Mouse (Mus musculus) ovary, adult 18-20 months (tissue): ENCODE measurements around the gene 1700037C18Rik.
A peak's percentile ranks its signal among the peaks of the same experiment; 100 is the strongest.

Experiments used
- DNase-seq: peaks from one replicate; pipeline ENCODE4 v3.0.0; 2022; ENCODE audit warnings: low spot score, mixed read lengths

1700037C18Rik gene

DNA sequence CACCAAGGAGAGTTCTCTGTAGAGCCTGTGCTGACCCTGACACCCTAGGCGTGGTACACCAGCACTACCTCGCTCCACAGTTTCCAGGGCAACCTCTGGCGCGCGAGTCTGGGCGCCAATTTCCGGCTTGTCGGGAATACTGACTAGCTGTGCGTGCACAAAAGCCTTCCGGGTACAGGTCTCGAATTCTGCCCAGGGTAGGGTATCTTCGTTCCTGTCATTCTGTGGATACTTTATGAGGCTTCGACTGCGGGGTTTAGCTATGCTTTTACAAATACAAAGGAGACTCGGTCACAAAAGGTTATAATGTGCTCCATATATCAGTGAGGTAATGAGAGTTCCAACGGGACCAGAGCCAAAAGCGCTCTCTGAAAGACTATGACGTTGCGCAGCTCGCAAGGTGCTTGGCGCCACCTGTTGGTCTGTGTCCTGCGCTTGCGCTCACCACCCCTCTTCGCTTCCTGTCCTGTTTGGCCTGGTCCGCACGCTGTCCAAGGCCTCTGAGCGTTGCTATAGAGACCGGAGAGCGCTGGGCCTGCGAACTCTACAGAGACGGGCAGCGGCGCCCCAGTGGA lies at the start of gene 1700037C18Rik, which contains the start of gene Cluap1:
TSS of gene 1700037C18Rik (minus strand) at position 153 of the 575 bp plus-strand sequence.
TSS of gene Cluap1 (plus strand) at position 265 of the 575 bp plus-strand sequence.
- DNase-seq: peak; percentile 92

DNA sequence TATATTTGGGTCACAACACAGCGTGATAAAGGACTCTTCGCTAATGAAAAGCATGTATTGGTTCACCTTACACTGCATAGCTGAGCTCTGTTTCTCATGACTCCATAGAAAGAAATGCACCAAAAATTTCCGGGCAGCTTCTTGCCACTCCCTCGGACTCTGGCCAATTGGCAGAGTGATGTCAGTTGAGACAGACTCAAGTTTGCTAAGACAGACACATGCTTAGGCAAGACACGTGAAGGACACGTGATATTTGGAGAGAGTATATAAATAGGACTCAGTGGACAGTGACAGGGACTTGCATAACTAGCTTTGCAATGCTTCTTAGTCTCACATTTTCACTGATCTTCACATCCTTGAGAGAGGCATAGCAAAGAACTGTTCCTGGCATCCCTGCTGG lies 47.9 kb upstream of the 1700037C18Rik start:
- DNase-seq: no peak

DNA sequence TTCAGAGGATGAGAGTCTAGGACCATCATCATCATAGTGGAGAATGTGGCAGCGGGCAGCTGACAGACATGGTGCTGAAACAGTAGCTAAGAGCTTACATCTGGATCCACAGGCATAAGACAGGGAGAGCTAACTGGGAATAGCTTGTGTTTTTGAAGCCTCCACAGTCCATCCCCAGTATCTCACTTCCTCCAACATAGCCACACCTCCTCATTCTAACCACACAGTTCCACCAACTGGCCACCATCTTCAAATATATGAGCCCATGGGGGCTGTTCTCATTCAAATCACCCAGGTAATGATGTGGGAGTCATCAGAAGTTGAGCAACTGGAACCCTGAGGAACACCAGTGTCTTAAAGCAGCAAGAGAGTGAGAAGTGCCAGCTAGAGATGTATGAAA lies 42.7 kb upstream of the 1700037C18Rik start:
- no peak for DNase-seq

DNA sequence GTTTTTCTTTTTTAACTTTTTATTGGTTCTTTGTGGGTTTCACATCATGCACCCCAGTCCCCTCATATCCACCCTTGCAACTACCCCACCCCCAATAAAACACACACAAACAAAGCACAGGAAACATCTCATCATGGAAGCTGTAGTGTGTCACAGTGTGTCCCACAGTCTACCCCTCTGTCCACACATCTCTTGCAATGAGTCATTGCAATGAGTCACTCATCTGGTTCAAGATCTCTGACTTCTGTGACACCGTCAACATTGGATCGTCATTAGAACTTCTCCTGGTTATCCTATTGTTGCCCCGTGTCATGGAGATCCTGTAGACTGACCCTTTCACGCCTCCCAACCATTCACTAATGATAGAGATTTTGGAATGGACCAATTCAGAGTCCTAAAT lies 26.2 kb upstream of the 1700037C18Rik start:
- no peak for DNase-seq

DNA sequence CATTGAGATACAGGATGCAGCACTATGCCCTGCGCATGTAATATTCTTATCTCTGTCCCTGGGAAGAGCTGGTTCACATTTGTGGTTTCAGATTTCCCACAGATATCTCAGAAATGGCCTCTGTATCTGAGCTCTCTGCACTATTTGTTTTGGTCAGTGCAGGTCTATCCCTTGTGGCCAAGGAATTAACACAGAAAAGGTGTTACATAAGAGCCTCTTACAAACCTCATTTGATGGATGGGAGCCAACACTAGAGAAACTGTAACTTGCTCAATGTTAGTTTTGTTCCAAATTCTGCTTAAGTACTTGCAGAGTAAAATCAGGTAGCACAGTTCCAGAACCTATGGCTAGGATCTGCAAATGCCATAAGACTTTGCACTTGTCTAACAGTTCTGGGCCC lies 25.6 kb upstream of the 1700037C18Rik start:
- no peak for DNase-seq

DNA sequence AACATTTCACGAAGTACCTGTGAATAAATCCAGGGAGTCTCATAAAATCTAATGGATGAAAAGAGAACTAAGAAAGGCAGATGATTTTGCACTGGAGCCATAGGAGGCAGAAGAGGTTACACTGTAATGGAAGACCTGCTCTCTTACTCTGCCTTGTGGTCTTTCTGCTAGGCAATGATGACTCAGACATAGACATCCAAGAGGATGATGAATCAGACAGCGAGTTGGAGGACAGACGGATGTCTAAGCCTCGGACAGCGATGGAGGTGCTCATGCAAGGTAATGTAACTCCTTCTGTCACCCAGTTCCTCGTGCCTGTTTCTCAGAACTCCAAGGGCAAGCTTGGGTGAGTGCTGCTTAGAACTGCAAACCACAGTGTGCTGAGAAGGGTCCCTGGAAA lies 25.0 kb upstream of the 1700037C18Rik start:
- DNase-seq: no peak

DNA sequence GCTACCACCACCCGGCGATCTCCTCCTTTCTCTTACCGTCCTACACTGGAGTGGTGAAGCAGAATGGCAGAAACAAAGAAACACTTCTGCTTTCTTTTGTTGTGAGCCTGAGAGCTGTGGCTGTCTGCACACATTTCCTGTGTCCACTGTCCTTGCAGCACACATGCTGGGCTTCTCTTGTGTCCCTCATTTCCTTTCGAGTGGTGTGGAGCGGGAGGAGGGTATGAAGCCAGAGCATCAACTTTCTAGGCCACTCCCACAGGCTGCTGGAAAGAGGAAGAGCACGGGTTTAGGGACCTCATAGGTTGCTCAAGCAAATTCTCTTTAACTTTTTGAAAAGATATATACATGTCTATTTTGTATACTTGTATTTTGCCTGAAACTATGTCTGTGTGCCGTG lies 20.7 kb upstream of the 1700037C18Rik start:
- DNase-seq: no peak

DNA sequence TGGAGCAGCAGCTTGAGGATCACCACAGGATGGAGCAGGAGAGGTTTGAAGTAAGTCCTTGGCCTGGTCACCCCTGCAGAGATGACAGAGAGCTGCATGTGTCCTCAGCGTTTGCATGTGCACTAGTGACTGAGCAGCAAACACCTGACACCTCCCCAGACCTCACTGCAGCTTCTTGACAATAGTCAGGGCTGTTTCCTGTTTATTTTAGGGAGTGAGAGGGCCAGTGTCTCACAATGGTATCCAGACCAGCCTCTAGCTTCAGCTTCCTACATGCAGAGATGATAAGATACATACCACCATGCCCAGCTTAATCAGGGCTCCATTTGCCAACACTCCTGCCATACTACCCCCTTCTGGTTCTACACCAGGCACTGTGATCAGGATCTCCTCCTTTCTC lies 20.1 kb upstream of the 1700037C18Rik start:
- no peak for DNase-seq

DNA sequence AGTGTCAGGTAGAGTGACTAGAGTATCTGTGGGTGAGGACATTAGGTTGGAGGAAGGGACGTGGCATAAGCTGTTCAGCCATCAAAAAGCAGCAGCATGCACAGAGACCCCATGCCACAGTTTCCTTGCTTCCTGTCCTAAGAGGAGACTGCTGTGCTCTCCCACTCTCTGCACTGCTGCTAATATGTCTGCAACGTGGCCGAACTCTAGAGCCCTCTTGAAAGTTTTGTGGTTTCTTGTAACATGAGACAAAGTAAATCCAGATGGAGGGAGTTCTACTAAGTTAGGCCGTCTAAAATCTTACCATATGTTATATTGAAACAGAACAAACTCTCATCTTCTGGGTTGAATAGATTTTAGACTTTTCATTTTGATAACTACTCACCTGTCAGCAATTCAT lies 15.5 kb upstream of the 1700037C18Rik start:
- DNase-seq: no peak

DNA sequence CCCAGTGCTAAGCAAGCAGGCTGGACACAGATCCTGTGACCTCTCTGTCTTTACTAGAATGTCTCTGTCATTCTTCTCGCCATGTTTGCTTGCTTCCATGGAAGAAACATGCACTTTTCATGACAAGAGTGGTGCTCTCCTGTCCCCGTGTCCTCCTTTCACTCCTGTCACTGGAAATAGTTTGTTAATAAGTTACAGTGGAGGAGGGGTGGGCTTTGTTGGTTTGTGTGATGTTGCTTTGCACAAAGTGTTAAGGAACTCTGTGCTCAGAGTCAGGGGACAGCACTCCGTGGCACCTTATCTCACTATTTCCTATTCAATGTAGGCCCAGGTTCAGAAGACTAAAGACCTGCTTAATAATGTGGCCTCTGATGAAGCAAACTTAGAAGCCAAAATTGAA lies 15.0 kb upstream of the 1700037C18Rik start:
- DNase-seq: no peak

DNA sequence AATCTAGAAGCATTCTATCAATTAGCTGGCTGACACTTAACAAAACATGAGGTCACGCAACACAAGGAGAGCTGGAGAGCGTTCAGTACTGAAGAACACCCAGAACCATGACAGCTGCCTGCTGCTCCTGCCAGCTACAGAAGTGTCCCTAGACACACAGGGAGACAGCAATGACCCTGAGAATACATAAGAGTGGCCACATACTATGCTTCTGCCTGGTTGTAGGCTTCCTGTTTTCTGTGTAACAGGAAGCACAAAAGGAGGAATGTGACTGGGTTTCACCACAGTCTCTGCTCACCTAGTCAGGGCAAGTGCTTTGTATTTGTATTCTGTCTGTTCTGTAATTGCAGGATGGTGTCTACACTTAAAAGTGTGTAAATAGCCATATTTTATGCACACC lies 12.3 kb upstream of the 1700037C18Rik start:
- no peak for DNase-seq

DNA sequence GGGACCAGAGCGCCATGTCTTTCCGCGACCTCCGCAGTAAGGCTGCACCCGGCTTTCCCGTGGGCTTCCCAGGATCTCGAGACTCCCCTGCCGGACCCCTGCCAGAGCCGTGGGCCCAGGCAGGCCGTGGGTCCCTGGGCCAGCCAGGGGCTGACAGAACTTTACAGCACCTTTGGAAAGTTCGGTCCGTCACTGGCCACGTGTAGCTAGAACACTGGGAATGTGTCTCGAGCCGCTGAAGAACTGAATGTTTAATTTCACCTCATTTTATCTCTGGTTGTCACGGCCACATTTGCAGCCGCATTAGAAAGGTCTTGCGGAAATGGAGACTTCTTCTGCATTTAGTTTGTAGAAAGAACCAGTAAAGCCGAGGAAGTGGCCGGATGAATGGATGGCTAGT lies 629 bp upstream of the 1700037C18Rik start:
- DNase-seq: no peak

DNA sequence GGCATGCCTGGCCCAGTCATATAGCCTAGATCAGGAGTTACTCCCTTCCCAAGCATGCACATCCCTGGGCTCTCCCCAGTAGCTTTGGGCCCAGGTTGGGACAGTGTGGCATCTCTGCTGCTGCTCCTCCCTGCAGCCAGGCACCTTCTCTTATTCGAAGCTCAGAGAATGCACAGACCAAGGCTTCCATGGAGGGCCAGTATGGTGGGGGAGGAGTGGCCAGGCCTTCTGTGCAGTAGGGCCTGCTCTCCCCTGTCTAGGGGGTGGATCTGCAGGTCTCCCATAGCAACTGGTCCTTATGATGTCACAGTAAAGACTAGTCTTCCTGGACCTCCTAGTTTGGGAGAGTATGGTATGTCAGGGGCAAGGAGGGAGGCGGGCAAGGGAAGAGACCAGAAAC lies 1.0 kb downstream of the 1700037C18Rik start:
- DNase-seq: no peak

DNA sequence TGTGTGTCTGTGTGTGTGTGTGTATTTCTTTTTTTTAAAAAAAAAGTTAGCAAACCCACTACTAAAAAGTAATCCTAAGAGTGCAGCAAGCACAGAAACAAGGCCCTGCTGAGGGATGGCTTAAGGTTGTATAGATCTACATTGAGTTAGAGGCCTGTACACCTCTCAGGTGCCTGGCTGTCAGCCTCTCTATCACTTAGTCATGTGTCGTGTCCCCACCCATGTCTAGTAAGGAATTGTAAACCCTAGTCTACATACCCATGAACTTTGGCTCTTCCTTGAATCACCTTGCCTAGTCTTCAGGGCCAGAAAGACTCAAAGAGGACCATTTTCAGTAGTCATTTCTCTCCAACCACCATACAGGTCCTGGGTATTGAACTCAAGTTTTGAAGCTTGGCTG lies 11.9 kb downstream of the 1700037C18Rik start:
- no peak for DNase-seq

DNA sequence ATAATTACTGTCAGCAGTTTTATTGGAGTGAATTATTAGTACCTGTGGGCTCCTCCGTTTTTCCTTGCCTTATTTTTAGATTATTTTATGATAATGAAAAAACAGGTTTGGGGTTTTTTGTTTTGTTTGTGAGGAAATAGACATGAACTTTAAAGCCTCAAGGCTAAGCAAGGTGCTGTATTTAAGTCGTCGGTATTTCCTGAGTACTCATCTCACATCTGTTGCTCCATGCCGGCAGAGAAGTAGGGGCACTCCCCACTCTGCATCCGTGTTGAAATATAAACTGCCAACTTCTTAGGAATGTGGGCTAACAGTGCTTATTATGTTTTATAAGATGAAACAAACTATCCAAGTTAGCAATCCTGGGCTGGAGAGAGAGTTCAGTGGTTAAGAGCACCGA lies 12.4 kb downstream of the 1700037C18Rik start:
- DNase-seq: no peak

DNA sequence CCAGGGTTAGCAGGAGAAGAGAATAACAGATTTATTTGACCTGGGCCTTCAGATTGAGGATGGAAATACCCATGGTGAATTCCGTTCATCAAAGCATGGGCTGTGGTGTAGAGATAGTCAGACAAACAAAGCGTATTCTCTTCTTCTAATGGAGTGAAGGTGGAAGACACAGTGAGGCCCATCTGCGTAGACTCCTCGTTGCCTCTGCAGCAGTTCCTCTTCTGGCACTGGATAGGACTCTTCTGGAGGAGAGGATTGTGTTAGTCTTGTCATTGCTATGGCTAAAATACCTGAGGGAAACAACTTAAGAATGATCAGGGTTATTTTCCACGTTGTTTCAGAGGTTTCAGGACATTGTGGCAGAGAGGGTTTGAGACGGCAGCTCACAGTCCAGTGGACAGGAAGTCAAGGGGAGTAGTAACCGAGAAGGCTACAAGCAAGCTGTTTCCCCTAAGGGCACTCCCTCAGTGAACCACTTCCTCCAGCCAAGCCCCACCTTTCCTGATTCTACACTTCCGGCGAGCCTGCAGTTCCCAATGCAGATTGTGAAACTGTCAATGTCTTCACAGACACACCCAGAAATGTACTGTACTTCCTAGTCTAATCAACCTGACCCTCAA lies 13.2 kb downstream of the 1700037C18Rik start:
- DNase-seq: no peak

DNA sequence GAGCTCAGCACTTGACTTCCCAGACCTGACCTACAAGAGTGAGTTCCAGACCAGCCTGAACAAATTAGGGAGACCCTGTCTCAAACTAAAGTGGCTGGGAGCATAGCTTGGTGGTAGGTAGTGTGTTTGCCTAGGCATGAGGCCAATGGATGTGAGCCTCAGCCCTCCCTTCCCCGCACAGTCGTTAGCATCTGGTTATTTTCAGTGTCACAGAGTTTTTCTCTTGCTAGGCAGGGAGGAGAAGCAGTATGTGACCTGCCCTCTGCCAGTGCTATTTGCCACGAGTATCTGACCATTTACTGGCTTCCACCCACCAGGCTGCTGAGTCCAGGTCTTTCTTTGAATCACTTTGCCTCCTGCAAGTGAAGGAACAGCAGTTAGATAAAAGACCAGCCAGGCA lies 14.8 kb downstream of the 1700037C18Rik start:
- no peak for DNase-seq

DNA sequence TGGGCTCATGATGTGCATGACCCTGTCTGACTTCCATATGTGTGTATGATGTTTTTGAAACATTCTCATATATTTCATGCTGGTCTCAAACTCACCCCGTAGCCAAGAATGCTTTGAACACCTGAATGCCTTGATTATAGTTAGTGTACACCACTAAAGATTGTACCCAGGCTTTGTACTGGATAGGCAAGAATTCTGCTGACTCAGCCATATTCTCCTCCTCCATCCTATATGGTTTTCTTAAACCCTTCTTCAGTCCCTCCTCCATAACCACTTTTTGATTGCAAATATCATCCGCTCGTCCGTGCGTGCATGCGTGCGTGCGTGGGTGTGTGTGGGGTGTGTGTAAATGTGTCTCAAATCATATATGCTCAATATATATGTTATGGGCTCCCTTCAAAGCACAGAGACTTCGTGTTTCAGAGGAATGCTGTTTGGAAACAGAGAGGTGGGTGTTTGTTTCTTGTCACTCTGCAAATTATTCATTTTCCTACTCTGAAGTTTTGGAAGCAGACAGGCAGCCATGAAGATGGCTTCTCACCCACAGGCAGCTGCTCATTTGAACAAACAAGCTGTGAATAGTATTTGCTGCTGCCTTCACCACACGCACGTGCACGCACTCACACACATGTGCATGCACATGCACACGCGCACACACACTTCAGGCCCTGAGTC lies 16.7 kb downstream of the 1700037C18Rik start:
- no peak for DNase-seq

DNA sequence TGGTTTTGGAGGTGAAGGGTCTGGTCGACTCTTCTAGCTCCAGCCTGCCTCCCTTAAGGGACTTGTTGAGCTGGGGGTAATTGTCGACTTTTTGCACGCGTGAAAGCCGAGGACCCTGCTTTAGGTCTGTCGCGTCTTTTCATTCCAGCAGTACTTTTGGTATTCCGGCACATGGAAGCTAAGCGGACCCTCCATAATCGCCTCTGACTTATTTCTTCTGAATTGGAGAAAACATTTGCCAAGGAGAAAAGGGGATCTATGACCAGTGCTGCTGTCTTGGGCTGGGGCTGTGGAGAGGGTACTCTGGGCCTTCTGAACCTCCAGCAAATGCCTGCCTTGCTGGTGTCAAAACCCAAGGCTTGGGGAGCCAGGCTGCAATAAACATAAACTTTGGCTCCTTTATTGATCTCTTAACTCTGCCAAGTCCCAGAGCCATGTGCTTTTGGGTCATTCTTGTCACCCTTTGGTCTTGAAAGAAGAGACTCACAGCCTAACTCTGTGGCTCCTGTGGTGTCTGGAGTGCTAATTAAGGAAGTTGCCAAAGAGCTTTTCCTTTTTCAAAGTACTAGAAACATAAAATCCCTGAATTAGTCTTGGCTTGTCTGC lies 23.3 kb downstream of the 1700037C18Rik start:
- DNase-seq: no peak

DNA sequence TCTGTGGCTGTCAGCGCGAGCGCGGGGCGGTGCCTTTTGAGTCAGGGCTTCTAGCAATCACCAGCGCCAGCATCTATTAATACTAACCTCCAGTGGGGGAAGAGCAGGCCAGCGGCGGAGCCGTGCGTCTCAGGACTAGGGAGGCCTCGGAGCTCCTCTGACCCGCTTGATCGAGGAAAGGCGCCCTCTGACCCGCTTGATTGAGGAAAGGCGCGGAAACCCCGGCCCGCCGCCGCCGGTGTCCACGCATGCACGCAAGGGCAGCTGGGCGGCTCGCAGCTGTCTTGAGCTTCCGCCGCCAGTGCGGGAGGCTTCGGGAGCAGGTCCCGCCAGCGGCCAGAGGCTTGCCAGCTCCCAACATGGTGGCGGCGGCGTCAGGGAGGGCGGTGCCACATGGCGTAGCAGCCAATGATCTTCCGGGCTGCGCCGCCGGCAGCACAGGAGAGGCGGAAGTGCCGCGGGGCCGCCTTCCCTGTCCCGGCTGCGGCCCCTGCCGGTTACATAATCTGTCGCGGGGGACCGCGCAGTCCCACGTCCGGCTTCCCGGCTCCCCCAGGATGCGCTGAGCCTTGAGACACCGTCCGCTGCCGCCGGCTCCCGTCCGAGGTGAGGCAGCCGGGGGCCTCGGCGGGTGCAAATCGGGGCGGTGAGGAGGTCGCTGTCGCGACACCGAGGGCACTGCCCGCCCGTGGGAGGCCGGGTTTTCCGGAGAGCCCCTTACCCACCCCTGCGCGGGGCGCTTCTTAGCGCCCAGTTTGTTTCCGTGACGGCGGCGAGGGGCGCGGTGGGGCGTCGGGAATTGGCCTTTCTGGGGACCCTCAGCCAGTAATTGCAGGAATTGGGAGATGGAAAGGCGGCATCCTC lies 24.1 kb downstream of the 1700037C18Rik start, which contains the start of the genes Zfp597 and Gm20695:
TSS of gene Zfp597 (minus strand) at position 361 of the 864 bp plus-strand sequence.
TSS of gene Gm20695 (plus strand) at position 448 of the 864 bp plus-strand sequence.
- DNase-seq: peak; percentile 91

DNA sequence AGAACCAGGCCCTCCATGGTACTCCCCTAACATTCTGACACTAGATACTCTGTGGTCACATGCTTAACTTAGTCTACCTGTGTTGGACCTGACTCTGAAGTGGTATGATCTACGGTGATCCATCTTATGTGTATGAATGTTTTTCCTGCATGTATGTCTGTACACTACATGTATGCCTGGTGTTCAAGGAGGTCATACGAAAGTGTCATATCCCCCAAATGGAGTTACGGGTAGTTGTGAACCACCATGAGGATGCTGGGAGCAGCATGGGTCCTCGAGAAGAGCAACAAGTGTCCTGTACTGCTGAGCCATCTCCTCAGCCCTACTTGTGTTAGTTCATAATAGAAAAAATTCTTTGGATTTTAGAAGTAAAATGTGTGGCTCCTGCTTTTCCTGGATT lies 32.1 kb downstream of the 1700037C18Rik start:
- DNase-seq: no peak
